Mouse (Mus musculus) G1E (cell line): ENCODE measurements around the gene Apbb2.

ENCODE experiments used
- CTCF ChIP-seq: IDR thresholded peaks from 2 replicates; pipeline ENCODE4 v1.5.1; 2012; ENCODE audit warnings: low read depth, low read length, inconsistent platforms, mixed read lengths
- GATA1 ChIP-seq: IDR thresholded peaks from 2 replicates; pipeline ENCODE4 v1.6.1; 2012; ENCODE audit warnings: borderline replicate concordance, low read length, inconsistent platforms, mixed read lengths
- TAL1 ChIP-seq: conservative IDR thresholded peaks from 2 replicates; pipeline ENCODE4 v1.6.1; 2012; ENCODE audit warnings: low read depth, low read length, inconsistent platforms, mixed read lengths

DNA sequence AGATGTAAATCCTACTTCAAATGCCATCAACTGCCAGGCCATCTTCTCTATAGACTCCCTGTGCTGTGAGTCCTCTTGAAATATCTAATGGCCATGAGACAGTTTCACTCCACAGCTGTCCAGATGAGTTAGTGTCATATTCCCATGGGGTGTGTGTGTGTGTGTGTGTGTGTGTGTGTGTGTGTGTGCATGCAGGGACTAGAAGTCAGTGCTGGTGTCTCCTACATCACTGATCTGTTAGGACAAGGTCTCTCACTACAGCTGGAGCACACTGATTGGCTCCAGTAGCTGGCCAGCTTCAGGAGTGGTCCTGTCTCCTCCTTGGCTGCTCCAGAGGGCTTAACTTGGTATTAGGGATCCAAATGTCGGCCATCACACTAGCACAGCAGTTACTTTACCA is 113.5 kb downstream of the Apbb2 start:
- TF ChIP-seq CTCF, result no peak
- no peak for TF ChIP-seq GATA1
- no peak for TF ChIP-seq TAL1
